Mouse (Mus musculus) cerebral cortex, adult 2 months (tissue): ENCODE measurements around the gene Diaph2.

ENCODE experiments used
- WGBS: fragments of 180-500 bp; shearing (Covaris S2); methylation state at CpG from one replicate; pipeline ENCODE4 v1.1.7; 2018; 5-methylcytosine and 5-hydroxymethylcytosine counted together

Diaph2 gene

DNA sequence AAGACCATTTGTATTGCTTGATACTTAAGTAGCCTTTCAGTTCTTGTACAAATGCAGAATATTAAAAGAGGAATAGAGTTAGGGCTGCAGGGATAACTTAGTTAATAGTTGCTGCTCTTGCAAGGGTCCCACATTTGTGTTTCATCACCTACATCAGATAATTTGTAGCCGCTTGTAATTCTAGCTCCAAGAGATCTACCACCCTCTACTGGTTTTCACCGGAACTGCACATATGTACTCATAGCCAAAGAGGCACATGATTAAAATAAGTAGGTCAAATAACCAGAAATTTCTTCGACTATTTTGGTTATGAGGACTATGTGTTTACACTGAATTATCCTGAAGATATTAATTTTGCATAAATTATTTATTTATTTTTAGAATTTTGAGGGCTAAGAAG, 134.9 kb downstream of the Diaph2 start:
- 29% methylated on average over 3 of the region's 3 CpGs for WGBS

DNA sequence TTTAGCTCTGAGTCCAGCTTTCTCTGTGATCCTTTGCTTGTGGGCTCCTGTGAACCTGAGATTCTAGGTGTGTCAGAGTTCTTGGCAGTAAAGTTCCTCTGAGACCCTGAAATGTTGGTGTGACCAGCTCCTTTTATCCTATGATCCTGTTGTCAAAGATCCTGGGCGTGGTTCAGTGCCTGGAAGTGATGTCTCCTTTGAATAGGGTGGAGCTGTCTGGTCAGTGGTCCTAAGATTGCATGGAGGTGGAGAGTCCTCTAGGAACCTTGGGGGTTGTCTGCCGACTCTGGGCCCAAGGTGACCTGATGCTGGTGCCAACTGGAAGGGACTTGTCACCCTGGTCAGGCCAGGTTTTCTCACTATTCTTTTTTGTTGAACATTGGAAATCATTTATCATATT, 176.3 kb downstream of the Diaph2 start:
- 95% methylated on average over 2 of the region's 2 CpGs for WGBS

DNA sequence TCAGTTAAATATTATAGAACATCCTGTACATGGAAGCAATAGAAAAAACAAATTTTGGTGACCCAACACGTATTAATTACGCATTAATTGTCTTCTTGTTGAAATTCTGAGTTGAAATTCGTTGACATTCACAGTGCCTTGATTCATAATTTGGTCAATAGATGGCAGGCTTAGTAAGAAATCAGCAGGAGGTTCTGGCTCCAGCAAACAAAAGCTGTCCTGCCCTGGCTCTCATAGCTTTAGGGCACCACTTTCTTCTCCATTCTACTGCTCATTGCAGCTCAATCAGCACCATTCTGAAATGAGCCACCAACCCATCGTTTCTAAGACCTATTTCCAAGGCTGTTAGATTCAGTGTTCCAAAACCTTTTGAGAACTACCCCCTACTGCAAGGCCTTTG, 225.3 kb downstream of the Diaph2 start:
- 50% methylated on average over 4 of the region's 4 CpGs for WGBS

DNA sequence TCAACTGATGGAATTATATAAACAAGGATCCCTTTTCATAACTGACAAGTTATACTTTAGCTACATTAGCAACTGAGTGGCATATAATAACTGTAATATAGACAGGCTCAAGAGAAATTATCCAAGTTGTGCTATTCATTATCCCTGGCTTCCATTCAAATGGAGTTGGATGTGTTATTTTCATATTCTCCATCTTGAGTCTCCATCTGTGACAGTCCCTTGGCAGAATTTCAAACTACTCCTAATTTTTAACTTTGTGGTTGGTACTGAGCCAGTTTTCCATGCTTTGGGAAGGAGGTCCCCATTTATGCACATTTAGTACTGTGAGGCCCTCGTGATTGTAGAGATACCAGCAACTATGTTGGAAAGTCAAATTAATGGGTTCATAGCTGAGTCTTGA, 270.2 kb downstream of the Diaph2 start:
- WGBS: 56% methylated on average over 1 of the region's 1 CpGs

DNA sequence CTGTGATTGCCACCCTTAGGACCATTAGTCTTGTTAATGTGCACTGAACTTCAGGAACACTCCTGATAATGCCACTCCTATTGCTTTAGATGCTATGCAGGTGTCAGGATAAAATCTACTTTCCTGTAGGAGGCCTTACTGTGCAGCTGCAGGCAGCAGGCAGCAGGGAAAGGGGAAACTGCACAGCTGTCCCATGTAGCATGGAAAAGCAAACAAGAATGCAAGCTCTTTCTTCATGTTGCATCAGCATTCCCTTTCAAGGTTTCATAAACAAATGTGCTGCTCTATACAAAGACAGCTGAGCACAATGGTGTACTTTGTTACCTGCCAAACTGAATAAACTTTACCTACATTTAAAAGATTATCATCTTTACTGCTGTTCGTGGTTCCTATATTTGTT, 295.0 kb downstream of the Diaph2 start:
- 76% methylated on average over 1 of the region's 1 CpGs for WGBS

DNA sequence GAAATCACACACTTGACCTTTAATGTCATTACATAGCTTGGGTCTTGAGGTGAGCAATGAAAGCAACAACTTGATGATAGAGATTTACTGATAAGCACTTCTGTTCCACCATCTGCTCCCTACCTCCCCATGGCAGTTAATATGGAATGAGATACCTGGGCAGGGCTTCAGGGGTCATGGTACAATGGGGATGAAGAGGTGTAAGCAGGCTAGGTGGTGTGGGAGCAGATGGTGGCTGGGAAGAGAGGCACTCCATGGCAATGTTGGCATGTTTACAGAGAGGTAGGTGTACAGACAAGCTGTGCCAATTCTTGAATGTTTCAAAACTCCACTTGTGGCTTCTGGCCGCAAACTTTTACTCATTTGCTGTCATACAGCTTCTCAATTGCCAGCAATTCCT, 402.6 kb downstream of the Diaph2 start:
- WGBS: 60% methylated on average over 1 of the region's 1 CpGs

DNA sequence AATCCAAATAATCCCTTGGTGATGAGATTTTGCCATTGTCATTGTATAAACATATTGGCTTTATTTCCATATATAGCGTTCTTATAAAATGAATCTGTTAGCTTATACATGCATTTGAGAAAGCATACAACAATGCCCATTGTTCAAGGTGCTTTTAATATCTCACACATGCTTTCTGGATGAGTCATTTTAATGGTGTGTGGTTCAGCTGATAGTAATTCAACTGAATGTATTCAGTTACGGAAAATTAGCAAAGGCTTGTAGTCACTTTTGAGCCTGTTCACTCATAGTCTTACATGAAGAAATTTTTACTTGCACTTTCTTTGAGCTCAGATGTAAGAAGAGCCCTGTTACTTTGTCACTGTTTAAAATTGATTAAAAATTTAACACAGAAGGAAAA, 423.6 kb downstream of the Diaph2 start:
- 84% methylated on average over 2 of the region's 2 CpGs for WGBS

DNA sequence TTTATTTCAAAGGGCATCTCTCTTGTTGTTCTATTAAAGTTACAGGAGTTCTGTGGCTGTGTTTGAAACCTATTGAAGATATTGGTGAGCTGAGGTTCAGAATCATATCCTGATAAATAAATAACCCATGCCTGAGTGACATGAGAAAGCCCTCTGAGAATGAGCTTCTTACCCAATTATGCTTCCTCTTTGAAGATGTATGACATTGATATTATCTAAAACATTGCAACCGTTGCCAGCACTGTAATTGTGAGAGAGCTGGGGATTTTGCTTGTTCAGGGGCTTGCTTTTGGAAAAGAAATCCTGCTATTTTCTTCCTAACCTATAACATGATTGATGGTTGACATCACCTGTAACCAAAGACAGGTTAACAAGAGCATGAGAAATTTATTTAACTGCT, 438.3 kb downstream of the Diaph2 start:
- 74% methylated on average over 1 of the region's 1 CpGs for WGBS

DNA sequence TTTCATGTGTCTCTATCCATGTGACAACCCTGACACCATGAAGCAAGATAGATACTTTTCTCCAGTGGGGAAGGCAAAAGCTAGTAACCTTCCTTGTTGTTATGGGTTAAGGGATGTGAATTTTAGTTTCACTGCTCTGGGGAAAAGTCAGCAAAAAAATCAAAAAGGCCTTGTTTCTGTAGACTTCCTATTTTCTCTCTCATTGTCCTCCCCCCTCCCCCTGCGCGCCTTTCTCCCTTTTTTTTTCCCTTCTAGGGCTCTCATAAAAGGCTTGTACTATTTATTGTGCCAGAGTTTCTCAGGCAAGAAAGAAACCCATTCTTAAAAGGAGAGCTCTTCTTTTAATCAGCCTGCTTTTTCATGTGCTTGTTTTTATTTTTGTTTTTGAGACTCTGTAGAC, 438.9 kb downstream of the Diaph2 start:
- 64% methylated on average over 2 of the region's 2 CpGs for WGBS

DNA sequence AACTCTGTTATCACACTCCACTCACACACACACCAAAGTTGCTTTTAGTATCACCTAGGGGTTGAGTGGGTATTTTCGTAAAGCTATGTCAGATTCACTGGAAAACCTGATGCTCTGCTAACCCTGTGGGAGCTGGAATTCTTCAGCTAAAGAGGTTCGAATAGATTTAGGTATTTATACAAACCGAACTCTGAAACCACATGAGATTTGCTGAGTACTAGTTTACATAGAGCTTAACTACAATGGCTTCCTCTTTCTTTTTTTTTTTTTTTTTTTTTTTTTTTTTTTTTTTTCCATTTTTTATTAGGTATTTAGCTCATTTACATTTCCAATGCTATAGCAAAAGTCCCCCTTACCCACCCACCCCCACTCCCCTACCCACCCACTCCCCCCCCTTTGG, 447.9 kb downstream of the Diaph2 start:
- WGBS: 96% methylated on average over 3 of the region's 3 CpGs

DNA sequence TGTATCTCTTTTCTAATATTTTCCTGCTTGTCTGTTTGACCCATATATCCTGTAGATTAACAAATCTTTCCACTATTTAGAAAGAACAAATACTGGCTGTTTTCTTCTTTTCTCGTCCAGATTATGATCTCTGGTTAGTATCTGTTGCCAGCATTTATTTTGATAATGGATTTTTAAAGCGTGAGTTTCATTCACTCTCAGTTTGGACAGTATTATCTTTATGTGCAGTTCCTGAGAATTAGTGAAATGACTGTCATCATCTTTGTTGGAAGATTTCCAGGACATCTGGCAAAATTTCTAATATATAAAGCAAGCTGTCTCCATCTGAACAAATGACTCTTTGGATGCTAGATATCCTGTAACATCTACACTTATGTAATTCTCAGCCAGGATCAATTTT, 455.7 kb downstream of the Diaph2 start:
- WGBS: 51% methylated on average over 2 of the region's 2 CpGs

DNA sequence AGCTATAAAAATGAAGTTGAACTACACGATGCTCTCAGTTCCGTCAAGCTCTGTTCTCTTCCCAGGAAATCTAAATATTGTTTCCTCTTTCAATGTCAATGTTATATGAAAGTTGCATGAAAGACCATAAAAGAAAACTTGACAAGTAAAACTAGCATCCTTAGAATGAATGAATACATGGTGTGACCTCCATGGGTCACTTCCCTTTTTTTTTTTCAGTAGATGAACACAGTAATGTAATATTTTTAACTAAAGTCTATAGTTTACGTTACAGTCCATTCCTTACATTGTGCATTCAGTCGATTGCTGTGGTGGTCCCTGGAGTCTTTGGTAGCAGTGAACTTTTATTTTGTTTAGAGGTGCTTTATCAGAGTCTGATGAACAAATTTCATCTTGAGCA, 462.7 kb downstream of the Diaph2 start:
- 93% methylated on average over 4 of the region's 4 CpGs for WGBS

DNA sequence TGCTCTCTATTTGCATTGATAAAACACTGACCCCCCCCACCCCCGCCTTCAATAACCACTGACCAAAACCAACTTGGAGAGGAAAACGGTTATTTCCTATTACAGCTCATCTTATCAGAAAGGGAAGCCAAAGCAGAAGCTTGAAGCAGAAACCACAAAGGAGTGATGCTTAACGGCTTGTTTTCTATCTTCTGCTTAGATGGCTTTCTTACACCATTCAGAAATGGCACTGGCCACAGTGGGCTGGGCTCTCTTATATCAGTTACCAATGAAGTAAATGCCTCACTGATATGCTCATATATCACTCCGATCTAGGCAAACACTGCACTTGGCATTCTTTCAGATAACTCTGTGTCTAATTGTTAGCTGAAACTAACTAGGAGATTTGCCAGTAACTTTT, 463.2 kb downstream of the Diaph2 start:
- WGBS: 71% methylated on average over 4 of the region's 4 CpGs

DNA sequence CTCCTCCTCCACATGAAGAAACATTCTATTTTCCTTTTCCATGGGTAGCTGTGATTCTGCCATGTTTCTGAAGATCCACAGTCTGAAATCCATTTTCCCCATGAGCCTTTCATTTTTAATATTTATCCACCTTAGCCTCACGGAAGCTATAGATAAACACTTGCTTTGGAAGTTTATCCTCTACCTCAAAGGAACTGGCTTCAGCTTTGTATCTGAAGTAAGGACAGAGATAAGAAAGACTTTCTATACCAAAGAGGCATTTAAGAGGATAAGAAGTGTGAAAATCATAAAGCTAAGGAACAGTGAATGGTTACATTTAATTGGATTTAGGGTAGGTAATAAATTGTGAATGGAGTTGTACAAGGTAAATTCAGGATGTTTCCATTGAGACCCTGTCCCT, 480.5 kb downstream of the Diaph2 start:
- WGBS: 86% methylated on average over 1 of the region's 1 CpGs

DNA sequence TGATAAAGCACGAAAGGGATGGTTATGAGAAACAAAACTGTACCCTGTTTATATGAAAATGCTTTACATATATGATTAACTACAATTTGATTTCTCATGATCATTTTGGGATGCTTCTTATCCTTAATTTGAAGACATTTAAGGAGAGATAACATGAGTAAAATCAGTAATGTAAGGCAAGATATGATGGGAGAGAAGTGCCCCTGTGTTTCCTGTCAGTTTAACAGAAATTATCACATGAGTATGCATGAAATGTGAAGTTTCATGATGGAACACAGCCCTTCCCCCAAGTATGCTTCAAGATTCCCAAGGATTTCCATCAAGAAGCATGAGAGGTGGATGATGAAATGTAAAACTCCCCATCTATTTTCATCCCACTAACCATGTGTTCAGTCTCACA, 485.6 kb downstream of the Diaph2 start:
- 82% methylated on average over 1 of the region's 1 CpGs for WGBS

DNA sequence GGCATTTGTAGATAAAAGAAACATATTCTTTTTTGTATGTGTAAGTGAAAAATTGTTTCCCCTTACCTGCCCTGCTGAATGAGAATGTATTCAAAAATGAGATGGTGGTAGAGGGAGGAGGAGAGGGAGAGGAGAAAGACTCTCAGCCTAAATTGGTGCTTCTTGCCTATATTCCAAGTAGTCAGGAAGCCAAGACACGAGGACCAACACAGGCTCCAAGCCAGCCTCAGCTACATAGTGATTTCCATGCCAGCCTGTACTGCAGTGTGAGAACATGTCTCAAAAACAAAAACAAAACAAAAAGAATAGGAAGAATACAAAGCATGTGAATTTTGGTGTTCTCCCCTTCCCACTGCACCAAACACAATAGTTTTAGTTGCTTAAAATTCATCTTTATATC, 497.1 kb downstream of the Diaph2 start:
- WGBS: 14% methylated on average over 1 of the region's 1 CpGs

DNA sequence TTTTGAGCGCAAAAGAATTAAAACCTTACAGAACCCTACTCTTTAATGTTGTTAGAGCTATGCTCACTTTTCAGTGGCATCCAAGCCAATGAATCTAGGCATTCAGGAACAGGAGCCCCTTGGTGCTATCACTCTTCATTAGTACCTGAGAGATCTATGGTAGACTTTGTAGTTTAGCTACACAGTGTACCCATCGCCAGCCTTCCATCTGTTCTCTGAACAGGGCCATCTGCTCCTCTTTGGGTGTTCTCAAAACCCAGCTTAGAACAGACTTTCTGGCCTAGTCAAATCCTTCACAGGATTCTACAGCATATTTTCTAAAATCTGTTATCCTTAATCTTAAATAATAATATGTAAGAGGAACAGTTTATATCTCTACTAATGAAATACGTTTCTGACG, 504.1 kb downstream of the Diaph2 start:
- 51% methylated on average over 4 of the region's 4 CpGs for WGBS

DNA sequence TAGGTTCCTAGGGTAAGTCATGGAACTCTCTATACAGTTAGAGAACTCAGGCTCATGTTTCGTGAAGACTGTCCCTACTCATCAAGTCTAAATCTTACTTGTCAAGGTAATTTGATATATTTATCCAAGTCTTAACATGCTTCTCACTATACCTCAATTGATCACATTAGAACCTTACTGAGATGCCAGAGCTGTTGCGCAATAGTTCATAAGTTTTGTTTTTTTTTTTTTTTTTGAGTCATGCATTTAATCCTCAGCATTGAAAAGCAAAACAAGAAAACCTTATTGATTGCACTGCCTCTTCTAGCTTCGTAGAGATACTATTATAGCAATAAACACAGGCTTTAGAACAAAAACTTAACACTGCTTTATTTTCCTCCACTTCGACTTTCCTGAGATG, 529.6 kb downstream of the Diaph2 start:
- WGBS: 91% methylated on average over 4 of the region's 4 CpGs

DNA sequence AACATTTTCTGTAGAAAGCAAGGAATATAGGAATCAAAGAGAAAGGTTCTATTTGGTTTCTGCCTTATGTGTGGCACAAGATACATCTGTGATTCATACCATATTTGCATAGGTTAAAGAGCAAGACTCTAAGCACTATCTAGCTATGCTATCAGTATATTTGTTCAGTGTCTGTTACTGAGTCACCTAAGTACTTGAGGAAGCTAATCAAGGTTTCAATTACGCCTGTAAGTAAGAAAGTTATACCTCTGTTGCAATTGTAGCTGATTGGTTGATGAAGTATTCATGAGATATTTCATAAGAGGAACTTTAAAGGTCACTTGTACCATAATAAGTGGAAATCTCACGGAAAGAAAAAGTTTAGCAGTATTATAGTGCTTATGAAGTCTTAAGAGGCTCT, 531.9 kb downstream of the Diaph2 start:
- WGBS: 87% methylated on average over 2 of the region's 2 CpGs

DNA sequence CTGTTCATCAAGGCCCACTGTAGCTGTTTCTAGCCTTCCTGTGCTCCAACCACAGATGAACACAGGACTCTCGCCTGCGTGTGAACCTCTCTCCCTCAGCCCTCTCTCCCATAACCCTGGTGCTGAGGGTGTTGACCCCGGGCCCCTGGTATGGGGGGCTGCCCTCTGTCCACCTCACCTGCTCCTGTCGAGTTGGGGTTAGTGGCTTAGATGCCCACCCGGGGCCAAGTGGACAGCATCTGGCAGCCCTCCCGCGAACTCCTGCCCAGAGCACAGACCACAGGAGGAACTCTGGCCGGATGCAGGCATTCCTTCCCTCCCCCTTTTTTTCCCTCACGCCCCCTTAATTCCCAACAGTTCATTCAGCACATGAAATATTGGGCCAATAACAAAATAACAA, 537.5 kb downstream of the Diaph2 start:
- 89% methylated on average over 9 of the region's 9 CpGs for WGBS

DNA sequence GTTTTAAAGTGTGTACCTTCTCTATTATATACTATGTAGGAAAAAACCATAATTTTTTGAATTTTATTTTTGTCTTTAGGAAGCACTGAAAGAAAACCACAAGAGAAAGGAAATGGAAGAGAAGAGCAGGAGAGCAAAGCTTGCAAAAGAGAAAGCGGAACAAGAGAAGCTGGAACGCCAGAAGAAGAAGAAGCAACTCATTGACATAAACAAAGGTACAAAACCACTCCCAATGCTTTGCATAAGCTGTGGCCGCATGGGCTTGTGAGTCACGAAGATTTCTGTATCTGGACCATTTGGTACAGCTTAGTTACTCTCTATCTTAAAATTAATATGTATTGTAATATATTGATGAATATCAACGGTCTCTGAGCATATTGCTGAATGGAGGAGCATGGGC, 540.2 kb downstream of the Diaph2 start:
- WGBS: 88% methylated on average over 5 of the region's 5 CpGs

DNA sequence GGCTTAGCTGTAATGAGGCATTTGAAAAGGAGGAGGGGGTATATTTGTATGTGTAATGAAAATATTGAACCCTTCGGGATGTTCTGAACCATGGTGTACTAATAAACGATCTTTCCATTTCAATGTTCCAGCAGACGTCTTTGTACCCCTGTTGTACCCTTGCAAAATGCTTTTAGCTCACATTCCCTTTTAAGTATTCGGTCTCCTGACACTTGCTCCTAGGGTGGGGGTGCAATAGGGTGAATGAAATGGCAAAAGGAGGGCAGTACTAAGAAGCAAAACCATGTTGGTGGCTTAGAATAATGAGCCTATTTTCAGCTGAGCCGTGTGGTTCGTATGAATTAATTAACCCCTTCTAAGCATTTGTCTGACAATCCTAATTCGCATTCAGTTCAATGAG, 601.9 kb downstream of the Diaph2 start:
- 49% methylated on average over 7 of the region's 7 CpGs for WGBS

DNA sequence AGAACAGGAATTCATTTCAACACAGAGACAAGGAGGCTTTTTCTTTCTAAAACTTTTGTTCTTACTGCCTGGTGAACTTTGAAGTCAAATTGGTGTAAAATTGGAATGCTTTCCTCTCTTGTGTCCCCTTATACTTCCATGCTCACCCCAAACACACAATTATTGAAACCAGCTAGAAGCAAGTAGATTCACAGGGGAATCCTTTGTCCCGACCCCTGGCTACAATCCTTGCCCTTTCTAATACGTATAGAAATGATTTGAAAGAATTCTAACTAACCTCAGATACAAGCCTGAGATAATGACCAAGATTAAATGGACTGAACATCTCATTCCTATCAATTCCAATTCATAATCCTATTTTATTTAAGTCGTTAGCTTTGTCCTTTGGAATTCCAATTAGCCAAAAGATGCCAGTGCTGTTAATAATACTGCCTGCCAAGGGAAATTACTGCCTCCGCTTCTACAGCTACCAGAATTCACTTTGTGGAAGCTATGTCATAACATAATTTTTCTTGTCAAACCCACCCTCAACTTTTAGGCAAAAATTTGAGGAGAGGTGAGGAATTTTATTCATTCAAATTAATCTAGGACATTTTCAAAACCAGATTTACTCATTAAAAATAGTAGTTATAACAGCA, 644.1 kb downstream of the Diaph2 start:
- WGBS: 82% methylated on average over 4 of the region's 4 CpGs

DNA sequence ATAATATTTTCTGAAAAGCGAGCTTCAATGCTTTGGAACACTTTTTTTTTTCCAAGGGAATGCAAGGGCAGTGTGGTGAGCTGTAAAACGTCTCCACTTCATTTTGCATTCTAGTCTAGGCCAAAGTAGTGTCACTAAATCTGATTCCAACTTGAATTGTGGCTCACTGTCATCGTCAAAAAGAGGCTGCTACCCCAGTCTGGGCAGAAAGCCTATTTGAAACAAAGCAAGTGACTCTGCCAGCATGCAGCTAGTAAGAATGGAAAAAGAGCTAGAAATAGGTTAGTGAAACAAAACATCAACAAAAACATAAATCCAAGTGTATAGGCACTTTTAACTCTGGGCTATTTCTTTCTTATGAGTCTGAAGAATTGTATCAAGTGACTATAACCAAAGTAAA, 653.7 kb downstream of the Diaph2 start:
- 20% methylated on average over 3 of the region's 3 CpGs for WGBS

DNA sequence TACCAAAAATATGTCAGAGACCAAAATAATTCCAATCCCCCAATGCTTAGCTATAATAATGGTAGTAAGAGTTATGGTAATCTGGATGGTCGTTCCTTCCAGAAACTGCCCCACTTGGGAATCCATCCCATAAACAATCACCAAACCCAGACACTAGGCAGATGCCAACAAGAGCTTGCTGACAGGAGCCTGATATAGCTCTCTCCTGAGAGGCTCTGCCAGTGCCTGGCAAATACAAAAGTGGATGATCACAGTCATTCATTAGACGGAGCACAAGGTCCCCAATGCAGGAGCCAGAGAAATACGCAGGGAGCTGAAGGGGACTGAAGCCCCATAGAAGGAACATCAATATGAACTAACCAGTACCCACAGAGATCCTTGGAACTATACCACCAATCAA, 657.9 kb downstream of the Diaph2 start:
- WGBS: 86% methylated on average over 3 of the region's 3 CpGs
